Mouse (Mus musculus): Measurements from ENCODE around the gene Dppa5a.
"Not testable (repeated sequence)": the region's sequence is repeated elsewhere in the genome, so short reads cannot be mapped to it uniquely, and the experiment has no call there.

Gene Dppa5a

GRCm38 (mm10) chr9:78367959-78368358 lies at the start of gene Dppa5a:
TSS of gene Dppa5a (minus strand) at chr9:78368177.
- not testable (repeated sequence) for H3K36me3 ChIP-seq (ENCODE audit: control insufficient read depth, insufficient read depth, low read length, poor library complexity, severe bottlenecking); H3K27me3 ChIP-seq (ENCODE audit: control insufficient read depth, insufficient read depth, low read length, poor library complexity, severe bottlenecking); DNase-seq (ENCODE audit: low read depth, low spot score)

GRCm38 (mm10) chr9:78401596-78401995 lies 33.6 kb upstream of the Dppa5a start:
- Histone ChIP-seq H3K36me3 (ENCODE audit: control insufficient read depth, insufficient read depth, low read length, poor library complexity, severe bottlenecking) (no peaks in the 10 kb centered on the region), H3K27me3 (ENCODE audit: control insufficient read depth, insufficient read depth, low read length, poor library complexity, severe bottlenecking) (no peaks in the 10 kb centered on the region)
- DNase-seq (ENCODE audit: low read depth, low spot score): no peak

GRCm38 (mm10) chr9:78400570-78400969 lies 32.6 kb upstream of the Dppa5a start:
- H3K27me3 ChIP-seq (ENCODE audit: control insufficient read depth, insufficient read depth, low read length, poor library complexity, severe bottlenecking): peaks cover 3% of the 10 kb centered on the region; the same call in 1 of the 2 replicates
- DNase-seq (ENCODE audit: low read depth, low spot score): no peak
- H3K36me3 ChIP-seq (ENCODE audit: control insufficient read depth, insufficient read depth, low read length, poor library complexity, severe bottlenecking): no peaks in the 10 kb centered on the region

GRCm38 (mm10) chr9:78396517-78396916 lies 28.5 kb upstream of the Dppa5a start:
- DNase-seq (ENCODE audit: low read depth, low spot score): no peak
- Histone ChIP-seq H3K36me3 (ENCODE audit: control insufficient read depth, insufficient read depth, low read length, poor library complexity, severe bottlenecking) (no peaks in the 10 kb centered on the region), H3K27me3 (ENCODE audit: control insufficient read depth, insufficient read depth, low read length, poor library complexity, severe bottlenecking) (peaks cover 4% of the 10 kb centered on the region; the same call in 1 of the 2 replicates)

GRCm38 (mm10) chr9:78395630-78396351 lies 27.8 kb upstream of the Dppa5a start, which contains the start of gene Ddx43:
TSS of gene Ddx43 (plus strand) at chr9:78395777.
- peak; percentile 51 for DNase-seq (ENCODE audit: low read depth, low spot score)
- Histone ChIP-seq H3K27me3 (ENCODE audit: control insufficient read depth, insufficient read depth, low read length, poor library complexity, severe bottlenecking) (peaks cover 4% of the 10 kb centered on the region; the same call in 1 of the 2 replicates), H3K36me3 (ENCODE audit: control insufficient read depth, insufficient read depth, low read length, poor library complexity, severe bottlenecking) (no peaks in the 10 kb centered on the region)

- peaks cover 4% of the 10 kb centered on the region; the same call in 1 of the 2 replicates for H3K27me3 ChIP-seq (ENCODE audit: control insufficient read depth, insufficient read depth, low read length, poor library complexity, severe bottlenecking)
- no peak for DNase-seq (ENCODE audit: low read depth, low spot score)
- H3K36me3 ChIP-seq (ENCODE audit: control insufficient read depth, insufficient read depth, low read length, poor library complexity, severe bottlenecking): no peaks in the 10 kb centered on the region
Observed at GRCm38 (mm10) chr9:78395244-78395629, 27.3 kb upstream of the Dppa5a start.

GRCm38 (mm10) chr9:78394602-78395001 lies 26.6 kb upstream of the Dppa5a start:
- DNase-seq (ENCODE audit: low read depth, low spot score): no peak
- Histone ChIP-seq H3K36me3 (ENCODE audit: control insufficient read depth, insufficient read depth, low read length, poor library complexity, severe bottlenecking) (no peaks in the 10 kb centered on the region), H3K27me3 (ENCODE audit: control insufficient read depth, insufficient read depth, low read length, poor library complexity, severe bottlenecking) (peaks cover 4% of the 10 kb centered on the region; the same call in 1 of the 2 replicates)

- no peaks in the 10 kb centered on the region for H3K36me3 ChIP-seq (ENCODE audit: control insufficient read depth, insufficient read depth, low read length, poor library complexity, severe bottlenecking)
- no peak for DNase-seq (ENCODE audit: low read depth, low spot score)
- peaks cover 4% of the 10 kb centered on the region; the same call in 1 of the 2 replicates for H3K27me3 ChIP-seq (ENCODE audit: control insufficient read depth, insufficient read depth, low read length, poor library complexity, severe bottlenecking)
Observed at GRCm38 (mm10) chr9:78393741-78394140, 25.8 kb upstream of the Dppa5a start.

GRCm38 (mm10) chr9:78389981-78390380 lies 22.0 kb upstream of the Dppa5a start:
- Histone ChIP-seq H3K27me3 (ENCODE audit: control insufficient read depth, insufficient read depth, low read length, poor library complexity, severe bottlenecking) (no peaks in the 10 kb centered on the region), H3K36me3 (ENCODE audit: control insufficient read depth, insufficient read depth, low read length, poor library complexity, severe bottlenecking) (no peaks in the 10 kb centered on the region)
- DNase-seq (ENCODE audit: low read depth, low spot score): no peak

GRCm38 (mm10) chr9:78386947-78387346 lies 19.0 kb upstream of the Dppa5a start:
- no peaks in the 10 kb centered on the region for H3K36me3 ChIP-seq (ENCODE audit: control insufficient read depth, insufficient read depth, low read length, poor library complexity, severe bottlenecking)
- no peaks in the 10 kb centered on the region for H3K27me3 ChIP-seq (ENCODE audit: control insufficient read depth, insufficient read depth, low read length, poor library complexity, severe bottlenecking)
- DNase-seq (ENCODE audit: low read depth, low spot score): no peak

- no peaks in the 10 kb centered on the region for H3K36me3 ChIP-seq (ENCODE audit: control insufficient read depth, insufficient read depth, low read length, poor library complexity, severe bottlenecking)
- peak; percentile 22 for DNase-seq (ENCODE audit: low read depth, low spot score)
- H3K27me3 ChIP-seq (ENCODE audit: control insufficient read depth, insufficient read depth, low read length, poor library complexity, severe bottlenecking): no peaks in the 10 kb centered on the region
Observed at GRCm38 (mm10) chr9:78385893-78386292, 17.9 kb upstream of the Dppa5a start.

- DNase-seq (ENCODE audit: low read depth, low spot score): peak; percentile 8
- H3K27me3 ChIP-seq (ENCODE audit: control insufficient read depth, insufficient read depth, low read length, poor library complexity, severe bottlenecking): no peaks in the 10 kb centered on the region
- H3K36me3 ChIP-seq (ENCODE audit: control insufficient read depth, insufficient read depth, low read length, poor library complexity, severe bottlenecking): no peaks in the 10 kb centered on the region
Observed at GRCm38 (mm10) chr9:78378113-78378785, 10.3 kb upstream of the Dppa5a start, which contains the start of gene Ooep. TSS of gene Ooep (minus strand) at chr9:78378725.

- H3K27me3 ChIP-seq (ENCODE audit: control insufficient read depth, insufficient read depth, low read length, poor library complexity, severe bottlenecking): no peaks in the 10 kb centered on the region
- no peaks in the 10 kb centered on the region for H3K36me3 ChIP-seq (ENCODE audit: control insufficient read depth, insufficient read depth, low read length, poor library complexity, severe bottlenecking)
- no peak for DNase-seq (ENCODE audit: low read depth, low spot score)
Observed at GRCm38 (mm10) chr9:78377546-78377945, 9.6 kb upstream of the Dppa5a start.

GRCm38 (mm10) chr9:78375486-78375885 lies 7.5 kb upstream of the Dppa5a start:
- H3K36me3 ChIP-seq (ENCODE audit: control insufficient read depth, insufficient read depth, low read length, poor library complexity, severe bottlenecking): no peaks in the 10 kb centered on the region
- DNase-seq (ENCODE audit: low read depth, low spot score): no peak
- H3K27me3 ChIP-seq (ENCODE audit: control insufficient read depth, insufficient read depth, low read length, poor library complexity, severe bottlenecking): no peaks in the 10 kb centered on the region

- H3K27me3 ChIP-seq (ENCODE audit: control insufficient read depth, insufficient read depth, low read length, poor library complexity, severe bottlenecking): no peaks in the 10 kb centered on the region
- DNase-seq (ENCODE audit: low read depth, low spot score): no peak
Observed at GRCm38 (mm10) chr9:78374885-78375389, 7.0 kb upstream of the Dppa5a start.

More at GRCm38 (mm10) chr9:78374885-78375389, 7.0 kb upstream of the Dppa5a start:
- no peaks in the 10 kb centered on the region for H3K36me3 ChIP-seq (ENCODE audit: control insufficient read depth, insufficient read depth, low read length, poor library complexity, severe bottlenecking)
